Mouse (Mus musculus) intestine, embryonic 14.5 days (tissue): ENCODE data around the gene Tmem136. TPM values are rescaled to one million over a fixed set of nuclear protein-coding genes. Genes with fewer than 3 reads are reported as not detected.

ENCODE experiments used
- ATAC-seq: fragments of 200-750 bp; cut with Nextera tagmentation; replicated peaks from 2 replicates; pipeline ENCODE4 v1.8.0; 2017; ENCODE audit warnings: low read depth, moderate number of reproducible peaks, moderate TSS enrichment, moderate library complexity; ENCODE audit not compliant: low FRiP score, low TSS enrichment
- DNase-seq: peaks from one replicate; pipeline ENCODE4 v3.0.0-alpha.2; 2018; ENCODE audit warnings: low spot score
- H3K27ac ChIP-seq: fragments of 300-500 bp; sonication (generic); 2 replicates; pipeline ENCODE4 v1.5.1; 2014; ENCODE audit warnings: low read depth, mild to moderate bottlenecking, control low read depth
- H3K27me3 ChIP-seq: fragments of 300-500 bp; sonication (generic); replicated peaks from 2 replicates; pipeline ENCODE4 v1.6.1; 2014; ENCODE audit warnings: low read length, control low read depth; ENCODE audit not compliant: control insufficient read depth, insufficient read depth
- H3K36me3 ChIP-seq: fragments of 300-500 bp; sonication (generic); 2 replicates; pipeline ENCODE4 v1.6.1; 2014; ENCODE audit warnings: low read length, control low read depth; ENCODE audit not compliant: control insufficient read depth, insufficient read depth
- H3K4me1 ChIP-seq: fragments of 300-500 bp; sonication (generic); replicated peaks from 2 replicates; pipeline ENCODE4 v1.6.1; 2014; ENCODE audit warnings: low read length, control low read depth, mixed read lengths; ENCODE audit not compliant: control insufficient read depth, insufficient read depth
- H3K4me2 ChIP-seq: fragments of 300-500 bp; sonication (generic); 2 replicates; pipeline ENCODE4 v1.6.1; 2014; ENCODE audit warnings: low read length
- H3K4me3 ChIP-seq: fragments of 300-500 bp; sonication (generic); 2 replicates; pipeline ENCODE4 v1.5.1; 2014; ENCODE audit warnings: low read depth, low read length, control low read depth, mixed read lengths
- H3K9ac ChIP-seq: fragments of 300-500 bp; sonication (generic); 2 replicates; pipeline ENCODE4 v1.6.1; 2014; ENCODE audit warnings: mild to moderate bottlenecking, low read length
- H3K9me3 ChIP-seq: fragments of 300-500 bp; sonication (generic); 2 replicates; pipeline ENCODE4 v1.6.1; 2016; ENCODE audit warnings: low read length, control low read depth; ENCODE audit not compliant: control insufficient read depth
- WGBS: fragments of 180-500 bp; shearing (Covaris S2); extraction: QIAGEN DNeasy Blood & Tissue Kit; methylation state at CpG from one replicate; pipeline ENCODE4 v1.1.7; 2014; 5-methylcytosine and 5-hydroxymethylcytosine counted together
- polyA plus RNA-seq: library from polyadenylated mRNA; unstranded; fragments of >200 nt; fragmentation: Nextera tagmentation; extraction: Ambion mirVana; gene quantifications from 2 replicates; pipeline ENCODE4 v1.2.1, GENCODE M21; 2014

The Tmem136 gene
- polyA plus RNA-seq, 1 experiment from 2014 or later: 5.8 TPM

- H3K27ac ChIP-seq: no peak overlapping the region
- H3K9me3 ChIP-seq: no peaks in the 10 kb centered on the region
- H3K9ac ChIP-seq: no peak overlapping the region
- no peak for DNase-seq
- no peaks in the 10 kb centered on the region for H3K27me3 ChIP-seq
- 61% methylated on average over 4 of the region's 4 CpGs for WGBS
- no peak for ATAC-seq
- no peak overlapping the region for H3K4me2 ChIP-seq
- no peak overlapping the region for H3K4me3 ChIP-seq
- no peaks in the 10 kb centered on the region for H3K36me3 ChIP-seq
- H3K4me1 ChIP-seq: peaks cover 26% of the 10 kb centered on the region
Measured at GRCm38 (mm10) chr9:43098922-43099321, 17.4 kb downstream of the Tmem136 start.

GRCm38 (mm10) chr9:43097801-43098557 lies 18.4 kb downstream of the Tmem136 start:
- no peak for ATAC-seq
- no peaks in the 10 kb centered on the region for H3K9me3 ChIP-seq
- H3K4me2 ChIP-seq: no peak overlapping the region
- H3K4me1 ChIP-seq: peaks cover 21% of the 10 kb centered on the region
- H3K27me3 ChIP-seq: no peaks in the 10 kb centered on the region
- H3K27ac ChIP-seq: no peak overlapping the region
- WGBS: 92% methylated on average over 3 of the region's 3 CpGs
- no peak overlapping the region for H3K9ac ChIP-seq
- H3K4me3 ChIP-seq: no peak overlapping the region
- DNase-seq: no peak
- no peaks in the 10 kb centered on the region for H3K36me3 ChIP-seq

DNA sequence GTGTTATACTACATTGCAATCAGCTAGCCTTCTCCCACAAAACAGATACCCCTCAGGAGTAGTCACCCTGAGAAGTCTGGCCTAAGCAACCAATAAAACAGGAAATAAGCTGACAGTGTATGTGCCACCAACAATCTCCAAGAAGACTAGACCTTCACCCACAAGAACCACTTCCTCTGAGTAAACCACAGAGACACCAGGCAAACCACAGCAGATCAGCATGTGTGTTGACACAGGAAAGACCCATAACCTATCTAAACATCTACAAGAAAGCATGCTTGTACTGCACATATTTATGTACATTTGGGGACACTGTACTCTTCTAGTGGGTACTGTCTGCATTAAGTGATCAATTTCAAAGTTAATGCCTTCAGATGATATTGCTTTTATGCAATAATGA lies 20.0 kb downstream of the Tmem136 start:
- DNase-seq (no peak), ATAC-seq (no peak)
- no peak overlapping the region for H3K4me3 ChIP-seq
- H3K4me2 ChIP-seq: no peak overlapping the region
- H3K36me3 ChIP-seq: no peaks in the 10 kb centered on the region
- no peak overlapping the region for H3K27ac ChIP-seq
- H3K9me3 ChIP-seq: no peaks in the 10 kb centered on the region
- no peak overlapping the region for H3K9ac ChIP-seq
- no peaks in the 10 kb centered on the region for H3K27me3 ChIP-seq
- H3K4me1 ChIP-seq: peaks cover 12% of the 10 kb centered on the region

- Histone ChIP-seq H3K27me3 (no peaks in the 10 kb centered on the region), H3K9ac (no peak overlapping the region), H3K4me1 (peaks cover 12% of the 10 kb centered on the region), H3K27ac (no peak overlapping the region), H3K4me3 (no peak overlapping the region), H3K4me2 (no peak overlapping the region), H3K9me3 (no peaks in the 10 kb centered on the region), H3K36me3 (no peaks in the 10 kb centered on the region)
- ATAC-seq (no peak), DNase-seq (no peak)
- 87% methylated on average over 4 of the region's 4 CpGs for WGBS
Measured at GRCm38 (mm10) chr9:43094828-43095227, 21.5 kb downstream of the Tmem136 start.

DNA sequence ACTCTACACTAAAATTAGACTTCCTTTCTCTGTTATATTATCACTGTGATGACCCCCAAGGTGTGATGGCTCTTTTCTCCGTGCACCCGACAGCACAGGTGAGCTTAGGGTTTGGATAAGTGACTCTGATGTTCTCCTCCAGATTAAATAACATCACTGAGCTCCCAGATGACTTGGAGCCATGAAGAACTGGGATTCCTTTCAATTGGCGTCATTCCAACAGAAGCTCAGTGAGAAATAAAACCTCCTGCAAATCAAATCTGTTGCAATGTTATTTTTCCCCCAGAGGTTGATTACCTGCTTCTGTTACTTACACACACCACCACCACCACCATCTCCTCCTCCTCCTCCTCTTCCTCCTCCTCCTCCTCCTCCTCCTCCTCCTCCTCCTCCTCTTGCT lies 22.6 kb downstream of the Tmem136 start:
- 71% methylated on average over 3 of the region's 3 CpGs for WGBS
- DNase-seq: no peak

DNA sequence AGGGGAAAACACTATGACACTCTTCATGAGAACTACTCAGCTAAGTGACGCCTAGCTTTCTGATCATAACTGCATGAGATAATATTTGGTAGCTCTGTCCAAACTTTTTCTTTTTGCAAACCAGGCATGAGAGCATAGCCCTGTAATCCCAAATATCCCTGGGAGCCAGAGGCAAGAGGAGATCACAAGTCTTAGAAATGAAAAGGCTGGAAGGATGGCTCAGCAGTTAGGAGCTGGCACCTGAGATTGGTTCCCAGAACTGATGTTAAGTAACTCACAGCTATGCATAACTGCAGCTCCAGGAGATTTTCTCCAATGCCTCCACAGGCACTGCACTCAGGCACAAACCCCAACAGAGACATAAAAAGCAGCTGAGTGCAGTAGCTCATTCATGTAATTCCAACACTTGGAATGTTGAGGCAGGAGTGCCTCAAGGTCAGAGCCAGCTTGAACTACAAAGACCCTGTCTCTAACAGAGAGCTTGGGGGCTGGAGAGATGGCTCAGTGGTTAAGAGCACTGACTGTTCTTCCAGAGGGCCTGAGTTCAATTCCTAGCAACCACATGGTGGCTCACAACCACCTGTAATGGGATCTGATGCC lies 30.6 kb downstream of the Tmem136 start:
- WGBS: 89% methylated on average over 1 of the region's 1 CpGs
- no peak for DNase-seq
- H3K4me1 ChIP-seq: peaks cover 21% of the 10 kb centered on the region
- no peaks in the 10 kb centered on the region for H3K27me3 ChIP-seq
- H3K4me2 ChIP-seq: no peak overlapping the region
- H3K9ac ChIP-seq: no peak overlapping the region
- no peaks in the 10 kb centered on the region for H3K9me3 ChIP-seq
- H3K36me3 ChIP-seq: no peaks in the 10 kb centered on the region
- H3K27ac ChIP-seq: no peak overlapping the region
- ATAC-seq: no peak
- no peak overlapping the region for H3K4me3 ChIP-seq

More for the DNA sequence above, 22.6 kb downstream of the Tmem136 start:
- H3K9ac ChIP-seq: no peak overlapping the region
- no peak overlapping the region for H3K27ac ChIP-seq
- H3K36me3 ChIP-seq: no peaks in the 10 kb centered on the region
- H3K4me2 ChIP-seq: no peak overlapping the region
- H3K4me1 ChIP-seq: peaks cover 12% of the 10 kb centered on the region
- no peak overlapping the region for H3K4me3 ChIP-seq
- no peaks in the 10 kb centered on the region for H3K9me3 ChIP-seq
- H3K27me3 ChIP-seq: no peaks in the 10 kb centered on the region
- no peak for ATAC-seq

- Histone ChIP-seq H3K4me2 (no peak overlapping the region), H3K4me3 (no peak overlapping the region), H3K4me1 (peaks cover 21% of the 10 kb centered on the region), H3K27me3 (no peaks in the 10 kb centered on the region), H3K36me3 (no peaks in the 10 kb centered on the region), H3K9me3 (no peaks in the 10 kb centered on the region), H3K9ac (no peak overlapping the region), H3K27ac (no peak overlapping the region)
- 66% methylated on average over 7 of the region's 7 CpGs for WGBS
- ATAC-seq: no peak
- no peak for DNase-seq
Measured at GRCm38 (mm10) chr9:43084496-43085362, 31.6 kb downstream of the Tmem136 start.

DNA sequence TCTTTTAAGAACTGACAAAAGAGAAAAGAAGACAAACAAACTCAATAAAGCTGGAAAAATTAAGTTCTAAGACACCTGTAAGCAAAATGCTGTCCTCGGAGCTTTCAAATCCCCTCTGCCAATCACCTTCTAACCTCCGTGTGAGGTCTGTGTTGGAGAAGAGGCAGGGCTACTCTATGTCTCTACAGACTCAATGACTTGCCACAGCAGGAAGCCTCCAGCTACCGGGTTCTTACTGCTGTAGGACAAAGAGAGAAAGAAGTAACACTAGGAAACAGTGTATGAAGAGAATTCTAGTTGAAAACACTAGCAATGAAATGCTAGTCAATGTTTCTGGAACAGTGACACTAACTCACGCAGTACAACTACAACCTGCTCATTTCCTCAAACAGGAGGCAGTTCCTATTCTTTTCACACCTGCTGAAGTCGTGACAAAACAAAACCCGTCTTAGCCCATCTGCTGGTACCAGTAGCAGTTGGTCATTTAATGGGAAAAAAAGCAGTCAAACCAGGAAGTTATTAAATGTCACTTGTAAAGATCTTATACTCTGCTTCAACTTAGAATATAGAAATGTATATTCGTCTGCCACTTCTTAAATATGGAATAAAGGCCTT lies 32.8 kb downstream of the Tmem136 start:
- H3K4me2 ChIP-seq: no peak overlapping the region
- H3K27ac ChIP-seq: no peak overlapping the region
- WGBS: 63% methylated on average over 7 of the region's 7 CpGs
- H3K4me1 ChIP-seq: peaks cover 21% of the 10 kb centered on the region
- H3K9ac ChIP-seq: no peak overlapping the region
- no peak overlapping the region for H3K4me3 ChIP-seq
- no peaks in the 10 kb centered on the region for H3K36me3 ChIP-seq
- H3K9me3 ChIP-seq: no peaks in the 10 kb centered on the region
- H3K27me3 ChIP-seq: no peaks in the 10 kb centered on the region
- no peak for ATAC-seq
- no peak for DNase-seq
